Mouse (Mus musculus) cerebellum, adult 2 months (tissue): ENCODE data around the gene Rimbp2. TPM values are rescaled to one million over a fixed set of nuclear protein-coding genes. Genes with fewer than 3 reads are reported as not detected.

ENCODE experiments used
- DNase-seq, 2 experiments: peaks; one replicate each; pipeline ENCODE4 v3.0.0; 2021
- H3K27ac ChIP-seq: fragments of 200-500 bp; 2 replicates; pipeline ENCODE4 v1.5.1; 2012; ENCODE audit warnings: low read length, control low read depth, inconsistent platforms; ENCODE audit not compliant: insufficient read depth
- H3K27me3 ChIP-seq: fragments of 200-500 bp; 2 replicates; pipeline ENCODE4 v1.6.1; 2012; ENCODE audit warnings: inconsistent platforms, mild to moderate bottlenecking, low read length, moderate library complexity; ENCODE audit not compliant: control insufficient read depth, insufficient read depth
- H3K4me1 ChIP-seq: fragments of 200-500 bp; 2 replicates; pipeline ENCODE4 v1.6.1; 2011; ENCODE audit warnings: low read length; ENCODE audit not compliant: control insufficient read depth, insufficient read depth
- H3K4me3 ChIP-seq: fragments of 200-500 bp; replicated peaks from 2 replicates; pipeline ENCODE3; 2011; ENCODE audit warnings: mild to moderate bottlenecking, low read depth, low read length, control low read depth; ENCODE audit not compliant: insufficient read depth
- CTCF ChIP-seq: fragments of 200-500 bp; IDR thresholded peaks from 2 replicates; pipeline ENCODE4 v1.5.1; 2011; ENCODE audit warnings: low read depth, mild to moderate bottlenecking, control low read depth, low read length, moderate library complexity, borderline replicate concordance; ENCODE audit not compliant: insufficient read depth
- POLR2A ChIP-seq: fragments of 200-500 bp; IDR thresholded peaks from 2 replicates; pipeline ENCODE4 v1.6.1; 2011; ENCODE audit warnings: low read length, control low read depth, borderline replicate concordance; ENCODE audit not compliant: insufficient read depth
- WGBS: fragments of 180-500 bp; shearing (Covaris S2); methylation state at CpG from one replicate; pipeline ENCODE4 v1.1.7; 2018; 5-methylcytosine and 5-hydroxymethylcytosine counted together
- polyA plus RNA-seq: library from polyadenylated mRNA; depleted of rRNA; stranded (reverse); fragments of >200 nt; gene quantifications from 2 replicates; pipeline ENCODE4 v1.2.3, GENCODE M21; 2012

Rimbp2 gene
- polyA plus RNA-seq, 1 experiment: 16.1 TPM

DNA sequence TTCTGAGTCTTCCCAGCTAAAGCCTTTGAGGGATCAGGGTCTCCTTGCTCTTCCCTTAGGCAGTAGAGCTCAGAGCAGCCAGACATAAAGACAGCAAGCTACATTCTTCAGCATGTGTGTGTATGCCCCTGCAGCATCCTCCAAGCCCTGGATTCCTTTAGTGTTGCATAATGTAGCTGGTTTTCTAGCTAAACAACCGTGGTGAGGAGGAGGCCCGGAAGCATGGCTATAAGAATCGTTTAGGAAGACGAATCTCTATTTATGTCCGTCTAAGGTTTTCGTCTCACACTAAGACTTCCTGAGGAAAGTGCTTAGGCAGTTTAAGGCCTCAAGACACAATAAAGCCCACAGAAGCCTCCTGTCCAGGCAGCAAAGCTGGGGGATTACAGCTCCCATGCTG, 89.8 kb downstream of the Rimbp2 start:
- Histone ChIP-seq H3K27me3 (peaks cover 1% of the 10 kb centered on the region; the same call in 1 of the 2 replicates), H3K4me1 (no peaks in the 10 kb centered on the region), H3K27ac (no peak overlapping the region), H3K4me3 (no peak overlapping the region)
- TF ChIP-seq POLR2A (no peak), CTCF (no peak)
- 83% methylated on average over 6 of the region's 6 CpGs for WGBS
- no peak for DNase-seq

DNA sequence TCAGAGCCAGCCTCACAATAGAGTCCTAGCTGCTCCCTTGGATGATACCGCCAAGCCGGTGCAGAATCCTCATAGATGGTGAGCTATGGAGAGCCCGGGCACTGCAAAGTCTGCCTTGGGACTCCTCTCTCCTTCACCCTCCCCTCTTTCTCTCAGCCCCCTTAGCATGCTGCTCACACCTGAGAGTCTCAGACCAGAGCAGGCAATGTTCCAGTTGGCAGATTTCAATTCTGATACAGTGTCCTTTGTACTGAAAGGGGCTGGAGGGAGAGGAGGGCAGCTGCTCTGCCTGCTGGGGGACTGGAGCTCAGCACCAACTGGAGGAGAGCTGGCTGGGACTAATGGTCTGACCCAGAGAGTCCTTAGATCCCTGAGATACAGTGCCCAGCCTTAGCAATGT, 92.4 kb downstream of the Rimbp2 start:
- Histone ChIP-seq H3K27me3 (peaks cover 1% of the 10 kb centered on the region; the same call in 1 of the 2 replicates), H3K4me3 (no peak overlapping the region), H3K27ac (no peak overlapping the region), H3K4me1 (no peaks in the 10 kb centered on the region)
- no peak for DNase-seq
- 83% methylated on average over 3 of the region's 3 CpGs for WGBS
- no peak for TF ChIP-seq POLR2A
- TF ChIP-seq CTCF: no peak

- Histone ChIP-seq H3K27ac (no peak overlapping the region), H3K4me3 (no peak overlapping the region), H3K4me1 (no peaks in the 10 kb centered on the region), H3K27me3 (no peaks in the 10 kb centered on the region; the same call in 1 of the 2 replicates)
- no peak for TF ChIP-seq CTCF
- no peak for TF ChIP-seq POLR2A
- no peak for DNase-seq
- WGBS: 61% methylated on average over 6 of the region's 6 CpGs
Measured at GRCm38 (mm10) chr5:128852791-128853190, 100.5 kb downstream of the Rimbp2 start.

- 79% methylated on average over 8 of the region's 8 CpGs for WGBS
- no peaks in the 10 kb centered on the region for H3K4me1 ChIP-seq
- TF ChIP-seq CTCF: no peak
- TF ChIP-seq POLR2A: no peak
- H3K27ac ChIP-seq: no peak overlapping the region
- no peaks in the 10 kb centered on the region; the same call in 1 of the 2 replicates for H3K27me3 ChIP-seq
- no peak overlapping the region for H3K4me3 ChIP-seq
- DNase-seq: no peak
Measured at GRCm38 (mm10) chr5:128847806-128848205, 105.5 kb downstream of the Rimbp2 start.

DNA sequence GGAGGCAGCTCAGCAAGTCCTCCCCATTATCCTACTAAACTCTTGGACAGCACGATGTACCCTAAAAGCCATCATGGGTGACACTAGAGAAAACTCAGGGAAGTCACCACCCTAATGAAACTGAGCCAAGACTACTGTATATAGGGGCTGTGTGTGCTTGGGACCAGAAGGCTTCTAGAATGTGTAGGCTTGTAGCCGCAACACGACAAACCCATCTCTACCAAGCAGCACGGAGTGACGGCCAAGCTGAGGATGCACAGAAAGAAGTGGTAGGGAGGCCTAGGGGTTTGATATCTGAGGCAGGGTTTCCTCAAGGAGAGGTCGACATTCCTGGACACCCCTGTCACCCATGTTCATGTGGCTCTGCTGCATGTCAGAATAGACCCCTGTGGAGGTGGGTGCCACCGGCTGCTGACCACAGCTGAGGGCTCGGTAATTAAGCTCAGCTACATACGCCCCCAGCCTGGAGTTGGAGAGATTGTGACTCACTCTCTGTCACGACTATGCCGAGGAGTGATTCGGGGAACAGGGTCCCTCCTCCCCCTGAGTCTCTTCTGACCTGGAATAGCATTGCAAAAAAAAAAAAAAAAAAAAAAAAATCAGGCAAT, 106.7 kb downstream of the Rimbp2 start:
- Histone ChIP-seq H3K27me3 (no peaks in the 10 kb centered on the region; the same call in 1 of the 2 replicates), H3K4me1 (no peaks in the 10 kb centered on the region), H3K4me3 (no peak overlapping the region), H3K27ac (no peak overlapping the region)
- DNase-seq: no peak
- 81% methylated on average over 12 of the region's 12 CpGs for WGBS
- TF ChIP-seq CTCF: no peak
- TF ChIP-seq POLR2A: no peak

GRCm38 (mm10) chr5:128845033-128845432, 108.3 kb downstream of the Rimbp2 start:
- H3K27ac ChIP-seq: no peak overlapping the region
- WGBS: 16% methylated on average over 11 of the region's 11 CpGs

DNA sequence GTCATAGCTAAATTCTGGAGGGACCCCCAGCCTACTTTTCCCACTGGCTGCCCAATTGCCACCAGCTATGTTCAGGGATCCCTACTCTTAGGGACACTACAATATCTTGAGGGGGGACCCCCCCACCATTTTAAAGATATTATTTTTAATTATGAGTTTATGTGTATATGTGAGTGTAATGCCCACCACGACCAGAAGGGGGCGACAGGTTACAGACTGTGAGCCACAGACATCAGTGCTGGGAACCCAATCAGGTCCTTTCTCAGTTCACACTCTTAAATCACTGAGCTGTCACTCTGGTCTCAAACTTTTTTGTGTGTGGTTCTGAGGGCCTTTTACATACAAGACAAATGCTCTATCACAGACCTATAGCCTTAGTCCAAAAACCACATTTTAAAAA, 109.3 kb downstream of the Rimbp2 start:
- no peak for TF ChIP-seq CTCF
- no peak for TF ChIP-seq POLR2A
- 57% methylated on average over 2 of the region's 2 CpGs for WGBS

More at GRCm38 (mm10) chr5:128845033-128845432, 108.3 kb downstream of the Rimbp2 start:
- H3K4me1 ChIP-seq: no peaks in the 10 kb centered on the region
- TF ChIP-seq POLR2A (no peak), CTCF (no peak)
- no peak overlapping the region for H3K4me3 ChIP-seq
- DNase-seq: no peak
- no peaks in the 10 kb centered on the region; the same call in 1 of the 2 replicates for H3K27me3 ChIP-seq

DNA sequence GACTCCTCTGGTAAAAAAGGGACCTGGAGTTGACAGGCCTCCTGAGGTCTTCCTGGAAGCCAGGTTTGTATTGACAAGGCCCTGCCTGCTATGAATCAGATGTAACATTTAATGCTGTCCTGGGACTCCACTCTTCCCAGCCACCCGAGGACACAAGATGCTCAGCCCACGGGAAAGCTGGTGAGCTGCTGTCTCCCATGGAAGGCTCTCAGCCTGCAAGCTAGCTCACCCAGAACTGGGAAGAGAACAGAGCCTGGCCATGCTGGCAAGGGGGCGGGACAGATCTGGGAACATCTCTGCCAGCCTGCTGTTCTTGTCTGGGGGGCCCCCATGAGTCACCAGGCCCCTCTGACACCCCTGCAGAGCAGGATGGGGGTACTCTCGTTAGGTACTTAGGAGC, 111.7 kb downstream of the Rimbp2 start:
- no peak overlapping the region for H3K27ac ChIP-seq
- 48% methylated on average over 4 of the region's 4 CpGs for WGBS

More for the DNA sequence above, 109.3 kb downstream of the Rimbp2 start:
- Histone ChIP-seq H3K27ac (no peak overlapping the region), H3K4me1 (no peaks in the 10 kb centered on the region), H3K27me3 (no peaks in the 10 kb centered on the region; the same call in 1 of the 2 replicates), H3K4me3 (no peak overlapping the region)
- no peak for DNase-seq

More for the DNA sequence above, 111.7 kb downstream of the Rimbp2 start:
- Histone ChIP-seq H3K27me3 (no peaks in the 10 kb centered on the region; the same call in 1 of the 2 replicates), H3K4me3 (no peak overlapping the region), H3K4me1 (no peaks in the 10 kb centered on the region)
- TF ChIP-seq CTCF: no peak
- no peak for TF ChIP-seq POLR2A
- no peak for DNase-seq
